17 mouse cellular contexts compared by ENCODE assay signal in the genomic region with DNA sequence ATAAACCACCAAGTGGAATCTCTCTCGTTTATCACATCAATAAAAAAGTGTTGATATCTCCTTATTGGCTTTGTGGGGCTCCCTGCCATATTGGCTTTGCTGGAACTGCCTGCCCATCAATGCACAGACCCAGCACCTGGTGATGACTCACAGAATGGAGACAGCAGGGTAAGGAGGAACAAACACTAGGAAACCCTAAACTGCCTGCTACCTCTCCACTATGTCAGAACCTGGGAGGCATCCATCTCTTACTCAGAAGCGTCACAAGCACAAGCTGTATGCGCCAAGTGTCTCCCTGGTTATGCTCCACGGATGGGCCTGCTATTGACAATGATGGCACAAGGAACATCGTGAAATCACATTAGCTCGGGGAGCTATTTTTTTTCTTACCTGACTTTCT. TPM values are rescaled to one million over a fixed set of nuclear protein-coding genes. Genes with fewer than 3 reads are reported as not detected.
"Had no signal": no experiment of that assay in that cellular context is flagged by ENCODE, and none has a peak within 500 bp of the region (broad histone marks: within the 10 kb centered on the region; RNA-seq: fewer than 3 reads in every experiment).

No protein-coding gene starts in this region.

- H3K27ac ChIP-seq: neural tube, embryonic 12.5 days; neural tube, embryonic 13.5 days; neural tube, embryonic 15.5 days; stomach, embryonic 15.5 days; stomach, postnatal 0 days had no signal

- H3K4me3 ChIP-seq: neural tube, embryonic 12.5 days; neural tube, embryonic 13.5 days; neural tube, embryonic 15.5 days; stomach, embryonic 15.5 days had no signal

- DNase-seq: retina, postnatal 1 day; right cerebral cortex, adult 18-20 months; right cerebral cortex, postnatal 14 days; right cerebral cortex, postnatal 25 days; right cerebral cortex, postnatal 4 days; spleen, adult 18-20 months; thymus, adult 2 months; thymus, postnatal 14 days; thymus, postnatal 25 days; thymus, postnatal 36 days; thymus, postnatal 4 days had no signal

RNA-seq across cellular contexts. Expression of a gene that starts 33.2 kb away (rescaled TPM):
- total RNA-seq: neutrophil, adult 5-6 weeks had no signal
